Mouse (Mus musculus) CD4-positive helper T cell, adult 2 months (primary cell): Measurements from ENCODE around the gene Fam163a.

Experiments used
- DNase-seq: peaks from one replicate; pipeline ENCODE4 v3.0.0-alpha.2; 2012; ENCODE audit warnings: low read depth, missing footprints, low spot score

Fam163a gene

GRCm38 (mm10) chr1:156085770-156086169, 119.1 kb downstream of the Fam163a start:
- DNase-seq, result peak; percentile 52

DNA sequence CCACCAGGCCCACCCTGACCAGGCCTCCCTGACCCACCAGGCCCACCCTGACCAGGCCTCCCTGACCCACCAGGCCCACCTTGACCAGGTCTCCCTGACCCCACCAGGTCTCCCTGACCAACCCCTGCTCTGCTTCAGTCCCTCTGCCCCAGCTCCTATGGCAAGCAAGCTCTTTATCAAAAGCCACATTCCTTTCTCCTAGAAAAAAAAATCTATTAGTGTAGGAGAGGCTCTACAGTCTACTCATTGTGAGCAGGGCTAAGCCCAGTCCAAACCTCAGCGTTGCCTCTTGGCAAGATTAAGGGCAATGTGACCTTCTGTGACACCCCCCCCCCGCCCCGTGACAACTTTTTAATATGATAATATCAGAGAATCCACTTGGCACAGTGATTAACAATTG, 120.2 kb downstream of the Fam163a start:
- no peak for DNase-seq

GRCm38 (mm10) chr1:156077655-156078054, 127.2 kb downstream of the Fam163a start:
- no peak for DNase-seq

DNA sequence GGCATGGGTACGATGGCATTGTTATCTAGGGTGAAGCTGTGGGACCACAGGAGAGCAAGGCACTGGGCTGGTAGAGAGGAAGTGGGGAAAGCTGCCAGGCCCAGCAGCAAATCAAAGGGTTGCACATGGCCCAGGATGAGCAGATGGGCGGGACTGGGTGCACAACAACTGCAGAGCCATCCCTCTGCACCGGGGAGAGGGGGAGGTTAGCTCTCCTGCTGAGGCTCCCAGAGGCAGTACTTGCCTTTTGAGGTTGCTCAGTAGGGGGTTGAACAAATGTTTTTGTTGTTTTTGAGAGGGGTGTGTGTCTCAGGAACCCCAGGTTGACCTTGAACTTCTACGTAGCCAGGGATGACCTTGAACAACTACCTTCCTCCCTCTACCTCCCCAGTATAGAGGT, 128.4 kb downstream of the Fam163a start:
- DNase-seq, result peak; percentile 16

DNA sequence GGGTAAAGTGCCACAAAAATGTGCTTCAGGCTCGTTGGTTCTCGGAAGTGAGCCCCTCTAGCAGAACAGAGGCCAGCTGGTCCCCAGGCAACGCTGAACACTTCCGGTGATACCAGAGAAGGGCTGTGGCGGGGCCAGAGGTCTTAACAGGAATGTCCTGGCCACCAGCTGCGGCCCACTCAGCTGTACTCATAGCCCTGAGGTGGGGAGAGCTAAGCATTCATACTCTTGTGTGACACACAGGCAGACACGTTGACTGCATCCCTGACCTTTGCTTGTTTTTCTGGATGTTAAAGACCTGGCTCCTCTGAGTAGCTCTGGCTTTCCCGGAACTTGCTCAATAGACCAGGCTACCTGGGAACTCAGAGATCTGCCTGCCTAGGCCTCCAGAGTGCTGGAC, 130.3 kb downstream of the Fam163a start:
- no peak for DNase-seq

GRCm38 (mm10) chr1:156073169-156073821, 131.5 kb downstream of the Fam163a start:
- no peak for DNase-seq

GRCm38 (mm10) chr1:156070106-156070505, 134.7 kb downstream of the Fam163a start:
- DNase-seq, result peak; percentile 16

GRCm38 (mm10) chr1:156066133-156066532, 138.7 kb downstream of the Fam163a start:
- no peak for DNase-seq

DNA sequence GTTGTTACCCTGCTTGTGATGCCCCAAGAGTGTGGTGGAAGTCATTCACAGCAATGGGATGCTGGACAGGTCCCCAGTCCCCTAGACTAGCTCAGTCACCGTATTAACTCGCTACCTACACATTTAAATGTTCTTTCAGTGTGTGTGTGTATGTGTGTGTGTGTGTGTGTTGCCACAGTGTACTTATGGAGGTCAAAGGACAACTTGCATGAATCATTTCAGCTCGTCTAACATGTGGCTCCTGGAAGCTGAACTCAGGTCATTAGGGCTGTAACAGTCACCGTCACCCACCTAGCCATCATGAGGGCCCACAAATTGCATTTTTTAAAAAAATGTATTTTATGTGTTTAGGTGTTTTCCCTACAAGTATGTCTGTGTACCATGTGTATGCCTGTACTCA, 142.6 kb downstream of the Fam163a start:
- no peak for DNase-seq

DNA sequence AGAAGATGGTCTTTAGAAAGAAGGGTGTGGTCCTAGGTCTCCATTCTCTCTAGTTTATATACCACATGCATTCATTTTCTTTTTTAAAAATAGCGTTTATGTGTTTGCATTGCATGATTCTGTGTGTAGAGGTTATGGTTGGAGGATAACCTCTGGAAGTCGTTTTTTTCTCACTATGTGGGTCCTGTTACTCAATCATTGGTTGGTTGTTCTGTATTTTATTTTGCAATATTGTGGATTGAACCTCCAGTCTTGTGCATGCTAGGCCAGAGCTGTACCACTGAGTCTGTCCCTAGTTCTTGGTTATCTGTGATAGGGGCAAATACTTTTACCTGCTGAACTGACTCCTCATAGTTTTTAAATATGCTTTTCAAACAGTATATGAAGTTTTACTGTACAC, 146.6 kb downstream of the Fam163a start:
- DNase-seq, result no peak

GRCm38 (mm10) chr1:156046688-156047087, 158.1 kb downstream of the Fam163a start:
- no peak for DNase-seq

- no peak for DNase-seq
These were observed 160.6 kb downstream of the Fam163a start for GRCm38 (mm10) chr1:156044211-156044611.

DNA sequence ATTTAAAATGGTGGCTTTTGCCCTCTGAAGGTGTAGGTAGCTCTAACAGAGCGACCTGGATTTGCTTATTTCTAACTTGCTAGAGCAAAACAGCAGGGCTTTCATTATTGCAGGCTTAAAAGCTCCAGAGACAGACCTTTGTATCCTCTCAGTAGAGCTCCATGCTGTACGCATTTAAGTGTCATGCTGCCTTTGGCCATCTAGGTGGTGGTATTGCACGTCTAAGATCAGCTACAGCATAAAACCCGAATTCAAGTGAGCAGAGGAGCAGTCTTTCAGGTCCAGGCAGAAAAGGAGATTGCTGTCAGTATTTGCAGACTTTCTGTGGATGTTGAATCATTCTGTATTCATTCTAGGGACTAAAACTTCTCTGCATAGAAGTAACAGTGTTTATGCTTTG, 161.8 kb downstream of the Fam163a start:
- DNase-seq, result peak; percentile 75

GRCm38 (mm10) chr1:156042481-156042880, 162.3 kb downstream of the Fam163a start:
- DNase-seq, result no peak

- DNase-seq, result peak; percentile 44
These were observed 163.2 kb downstream of the Fam163a start for GRCm38 (mm10) chr1:156041451-156042241.

- peak; percentile 92 for DNase-seq
These were observed 164.0 kb downstream of the Fam163a start for GRCm38 (mm10) chr1:156040731-156041401.

DNA sequence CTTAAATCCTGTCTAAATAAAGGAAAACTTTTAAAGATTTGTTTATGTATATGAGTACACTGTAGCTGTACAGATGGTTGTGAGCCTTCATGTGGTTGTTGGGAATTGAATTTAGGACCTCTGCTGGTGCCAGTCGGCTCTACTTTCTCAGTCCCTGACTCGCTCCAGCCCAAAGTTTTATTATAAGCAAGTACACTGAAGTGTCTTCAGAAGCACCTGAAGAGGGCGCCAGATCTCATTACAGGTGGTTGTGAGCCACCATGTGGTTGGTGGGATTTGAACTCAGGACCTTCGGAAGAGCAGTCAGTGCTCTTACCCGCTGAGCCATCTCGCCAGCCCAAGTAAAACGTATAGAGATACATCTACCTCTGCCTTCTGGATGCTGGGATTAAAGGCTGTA, 164.8 kb downstream of the Fam163a start:
- DNase-seq, result peak; percentile 63

DNA sequence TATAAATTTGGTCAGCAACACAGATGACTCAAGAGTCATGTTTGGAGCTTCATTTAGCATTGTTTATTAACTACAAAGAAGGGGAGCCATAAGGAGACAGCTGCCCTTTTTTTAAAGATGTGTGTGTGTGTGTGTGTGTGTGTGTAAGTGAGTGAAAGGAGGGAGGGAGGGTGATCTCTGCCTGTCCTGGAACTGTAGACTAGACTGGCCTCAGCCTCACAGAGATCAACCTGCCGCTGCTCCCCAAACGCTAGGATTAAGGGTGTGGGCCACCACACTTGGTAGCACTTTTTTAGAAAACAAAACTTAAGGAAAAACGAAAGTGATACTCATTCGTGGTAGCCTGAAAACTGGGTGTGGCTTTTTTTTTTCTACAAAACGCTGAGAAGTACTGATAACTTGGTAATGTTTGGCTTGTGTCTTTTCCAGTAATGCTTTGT, 167.7 kb downstream of the Fam163a start:
- peak; percentile 83 for DNase-seq

- peak; percentile 100 for DNase-seq
These were observed 168.7 kb downstream of the Fam163a start, which contains the start of gene Tor1aip1 for GRCm38 (mm10) chr1:156035930-156036737. Gene Tor1aip1, minus strand, starts transcription at chr1:156036480.

DNA sequence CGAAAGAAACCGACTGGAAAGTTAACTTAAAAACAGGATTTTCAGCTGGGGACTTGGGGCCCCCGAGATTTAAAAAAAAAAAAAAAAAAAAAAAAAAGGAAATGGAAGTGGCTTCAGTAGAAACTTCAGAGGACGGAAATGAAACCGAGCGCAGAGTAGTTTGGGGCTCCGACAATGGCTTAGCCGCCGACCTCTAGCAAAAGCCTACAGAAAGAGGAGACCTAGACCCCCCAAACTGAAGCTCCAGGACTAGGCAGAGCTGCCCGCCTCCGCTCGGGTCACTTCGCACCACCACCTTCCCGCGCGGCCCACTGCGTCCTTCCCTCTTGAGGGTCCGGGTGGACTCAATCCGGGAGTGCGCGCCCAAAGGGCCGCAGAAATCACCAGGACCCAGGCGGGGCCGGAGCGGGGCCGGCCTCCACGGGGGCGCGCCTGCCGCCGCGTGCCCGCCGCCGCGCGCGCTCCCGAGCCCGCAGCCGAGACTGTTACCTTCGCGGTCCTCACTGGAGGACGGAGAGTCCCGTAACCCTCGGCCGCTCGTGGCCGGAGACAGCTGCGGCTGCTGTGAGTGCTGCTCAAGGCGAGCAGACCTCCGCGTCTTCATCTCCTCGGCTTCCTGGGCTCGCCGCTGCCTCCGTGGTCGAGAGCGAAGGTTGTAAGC, 169.4 kb downstream of the Fam163a start, which contains the start of gene Tor1aip2:
Gene Tor1aip2 (plus strand): TSS at position 135 of the 661 bp plus-strand sequence.
- DNase-seq, result peak; percentile 83

DNA sequence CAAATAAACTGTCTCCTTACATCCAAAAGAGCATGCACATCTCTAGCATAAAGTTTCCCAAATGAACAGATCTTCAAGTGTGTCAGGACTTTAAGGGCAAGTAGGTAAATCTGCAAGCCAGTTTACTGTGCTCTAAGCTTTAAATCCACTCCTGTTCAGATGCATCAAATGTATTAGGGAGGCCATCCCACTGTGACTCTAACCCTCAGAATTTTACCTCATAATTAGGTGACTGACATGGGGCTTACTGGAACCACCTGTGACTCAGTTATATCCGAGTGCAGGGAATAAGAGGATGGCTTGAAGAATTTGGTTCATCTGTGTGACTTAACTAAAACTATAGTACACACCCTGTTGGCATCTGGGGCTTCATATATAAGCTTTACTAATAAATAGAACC, 170.2 kb downstream of the Fam163a start:
- no peak for DNase-seq
